Mouse (Mus musculus) kidney, embryonic 15.5 days (tissue): ENCODE data around the gene Psma2. TPM values are rescaled to one million over a fixed set of nuclear protein-coding genes. Genes with fewer than 3 reads are reported as not detected.

ENCODE experiments used
- ATAC-seq: fragments of 200-750 bp; cut with Nextera tagmentation; replicated peaks from 2 replicates; pipeline ENCODE4 v1.8.0; 2017; ENCODE audit warnings: moderate TSS enrichment; ENCODE audit not compliant: low FRiP score
- H3K27ac ChIP-seq: fragments of 300-500 bp; sonication (generic); 2 replicates; pipeline ENCODE4 v1.5.1; 2015; ENCODE audit warnings: mild to moderate bottlenecking, inconsistent platforms
- H3K27me3 ChIP-seq: fragments of 300-500 bp; sonication (generic); 2 replicates; pipeline ENCODE4 v1.6.1; 2015; ENCODE audit warnings: inconsistent platforms
- H3K36me3 ChIP-seq: fragments of 300-500 bp; sonication (generic); 2 replicates; pipeline ENCODE4 v1.6.1; 2015; ENCODE audit warnings: inconsistent platforms
- H3K4me1 ChIP-seq: fragments of 300-500 bp; sonication (generic); 2 replicates; pipeline ENCODE4 v1.6.1; 2015; ENCODE audit warnings: inconsistent platforms
- H3K4me2 ChIP-seq: fragments of 300-500 bp; sonication (generic); 2 replicates; pipeline ENCODE4 v1.6.1; 2015; ENCODE audit warnings: moderate library complexity, mild to moderate bottlenecking, inconsistent platforms
- H3K4me3 ChIP-seq: fragments of 300-500 bp; sonication (generic); replicated peaks from 2 replicates; pipeline ENCODE4 v1.5.1; 2015; ENCODE audit warnings: mild to moderate bottlenecking, inconsistent platforms
- H3K9ac ChIP-seq: fragments of 300-500 bp; sonication (generic); 2 replicates; pipeline ENCODE4 v1.6.1; 2015; ENCODE audit warnings: mild to moderate bottlenecking, inconsistent platforms
- H3K9me3 ChIP-seq: fragments of 300-500 bp; sonication (generic); replicated peaks from 2 replicates; pipeline ENCODE4 v1.6.1; 2016; ENCODE audit warnings: inconsistent platforms
- WGBS: fragments of 180-500 bp; shearing (Covaris S2); methylation state at CpG from one replicate; pipeline ENCODE4 v1.1.7; 2015; ENCODE audit warnings: mixed read lengths; 5-methylcytosine and 5-hydroxymethylcytosine counted together
- polyA plus RNA-seq: library from polyadenylated mRNA; unstranded; fragments of >200 nt; fragmentation: Nextera tagmentation; extraction: Ambion mirVana; gene quantifications from 2 replicates; pipeline ENCODE4 v1.2.1, GENCODE M21; 2015

Psma2 gene
- 184 and 199 TPM in 2 replicates for polyA plus RNA-seq

- peak; percentile 99 for ATAC-seq
- peak within 1 kb of the TSS; percentile 64 for H3K4me2 ChIP-seq
- H3K4me3 ChIP-seq: peak within 1 kb of the TSS; percentile 84
- no peaks in the 10 kb centered on the region for H3K9me3 ChIP-seq
- under 1% methylated on average over 42 of the region's 42 CpGs for WGBS
- H3K36me3 ChIP-seq: peaks cover 36% of the 10 kb centered on the region
- H3K9ac ChIP-seq: peak within 1 kb of the TSS; percentile 93
- peaks cover 14% of the 10 kb centered on the region; the same call in 1 of the 2 replicates for H3K4me1 ChIP-seq
- H3K27ac ChIP-seq: peak within 1 kb of the TSS; percentile 75
- no peaks in the 10 kb centered on the region for H3K27me3 ChIP-seq
Measured at GRCm38 (mm10) chr13:14612926-14613529, at the start of gene Psma2, which contains the start of gene Mrpl32. Gene Psma2 (plus strand): TSS chr13:14613240. Gene Mrpl32 (minus strand): TSS chr13:14613165.

GRCm38 (mm10) chr13:14574128-14574527 is 38.9 kb upstream of the Psma2 start:
- Histone ChIP-seq H3K4me1 (no peaks in the 10 kb centered on the region), H3K9ac (no peak overlapping the region), H3K27ac (no peak overlapping the region), H3K27me3 (no peaks in the 10 kb centered on the region), H3K4me3 (no peak overlapping the region), H3K9me3 (no peaks in the 10 kb centered on the region), H3K36me3 (no peaks in the 10 kb centered on the region), H3K4me2 (no peak overlapping the region)
- no peak for ATAC-seq

- H3K9me3 ChIP-seq: no peaks in the 10 kb centered on the region
- no peak overlapping the region for H3K9ac ChIP-seq
- H3K4me2 ChIP-seq: no peak overlapping the region
- no peak overlapping the region for H3K27ac ChIP-seq
- no peaks in the 10 kb centered on the region for H3K36me3 ChIP-seq
- no peak overlapping the region for H3K4me3 ChIP-seq
- no peak for ATAC-seq
- H3K4me1 ChIP-seq: no peaks in the 10 kb centered on the region
- no peaks in the 10 kb centered on the region for H3K27me3 ChIP-seq
- WGBS: 76% methylated on average over 3 of the region's 3 CpGs
Measured at GRCm38 (mm10) chr13:14580392-14580791, 32.6 kb upstream of the Psma2 start.

- Histone ChIP-seq H3K4me3 (no peak overlapping the region), H3K36me3 (no peaks in the 10 kb centered on the region), H3K9ac (no peak overlapping the region), H3K27ac (no peak overlapping the region), H3K4me2 (no peak overlapping the region), H3K27me3 (no peaks in the 10 kb centered on the region), H3K9me3 (no peaks in the 10 kb centered on the region), H3K4me1 (no peaks in the 10 kb centered on the region)
- WGBS: 91% methylated on average over 2 of the region's 2 CpGs
- no peak for ATAC-seq
Measured at GRCm38 (mm10) chr13:14602744-14603143, 10.3 kb upstream of the Psma2 start.

GRCm38 (mm10) chr13:14607616-14608015 is 5.4 kb upstream of the Psma2 start:
- Histone ChIP-seq H3K9me3 (no peaks in the 10 kb centered on the region), H3K27ac (no peak overlapping the region), H3K27me3 (no peaks in the 10 kb centered on the region), H3K4me3 (no peak overlapping the region), H3K9ac (no peak overlapping the region), H3K36me3 (peaks cover 21% of the 10 kb centered on the region), H3K4me1 (peaks cover 8% of the 10 kb centered on the region; the same call in 1 of the 2 replicates), H3K4me2 (no peak overlapping the region)
- no peak for ATAC-seq

GRCm38 (mm10) chr13:14612463-14612862 is 577 bp upstream of the Psma2 start:
- ATAC-seq: peak; percentile 77
- no peaks in the 10 kb centered on the region for H3K9me3 ChIP-seq
- 7% methylated on average over 10 of the region's 10 CpGs for WGBS

GRCm38 (mm10) chr13:14613553-14613952 is 513 bp downstream of the Psma2 start:
- Histone ChIP-seq H3K9me3 (no peaks in the 10 kb centered on the region), H3K36me3 (peaks cover 37% of the 10 kb centered on the region), H3K4me2 (peak overlapping the region; percentile 64), H3K27me3 (no peaks in the 10 kb centered on the region), H3K4me1 (peaks cover 14% of the 10 kb centered on the region; the same call in 1 of the 2 replicates), H3K4me3 (peak overlapping the region; percentile 84), H3K9ac (peak overlapping the region; percentile 93), H3K27ac (peak overlapping the region; percentile 66)
- ATAC-seq: no peak
- 2% methylated on average over 9 of the region's 9 CpGs for WGBS

More at GRCm38 (mm10) chr13:14612463-14612862, 577 bp upstream of the Psma2 start:
- peaks cover 14% of the 10 kb centered on the region; the same call in 1 of the 2 replicates for H3K4me1 ChIP-seq
- peak overlapping the region; percentile 75 for H3K27ac ChIP-seq
- no peaks in the 10 kb centered on the region for H3K27me3 ChIP-seq
- H3K4me3 ChIP-seq: peak overlapping the region; percentile 84
- H3K4me2 ChIP-seq: peak overlapping the region; percentile 62
- peaks cover 31% of the 10 kb centered on the region for H3K36me3 ChIP-seq
- peak overlapping the region; percentile 93 for H3K9ac ChIP-seq

- Histone ChIP-seq H3K4me3 (no peak overlapping the region), H3K4me2 (no peak overlapping the region), H3K27ac (no peak overlapping the region), H3K36me3 (peaks cover 59% of the 10 kb centered on the region), H3K27me3 (no peaks in the 10 kb centered on the region), H3K9me3 (no peaks in the 10 kb centered on the region), H3K4me1 (peaks cover 6% of the 10 kb centered on the region; the same call in 1 of the 2 replicates), H3K9ac (no peak overlapping the region)
- no peak; the same call in 1 of the 2 replicates for ATAC-seq
- 46% methylated on average over 2 of the region's 2 CpGs for WGBS
Measured at GRCm38 (mm10) chr13:14618724-14619123, 5.7 kb downstream of the Psma2 start.

GRCm38 (mm10) chr13:14629726-14630641 is 16.9 kb downstream of the Psma2 start, which contains the start of gene AW209491:
Gene AW209491 (plus strand): TSS chr13:14630154.
- WGBS: under 1% methylated on average over 29 of the region's 29 CpGs
- Histone ChIP-seq H3K9ac (peak within 1 kb of the TSS; percentile 62), H3K4me3 (peak within 1 kb of the TSS; percentile 61), H3K9me3 (no peaks in the 10 kb centered on the region), H3K27ac (peak within 1 kb of the TSS; percentile 76), H3K4me2 (peak within 1 kb of the TSS; percentile 70), H3K27me3 (no peaks in the 10 kb centered on the region), H3K4me1 (peaks cover 8% of the 10 kb centered on the region), H3K36me3 (peaks cover 30% of the 10 kb centered on the region)
- ATAC-seq: peak; percentile 97

GRCm38 (mm10) chr13:14639998-14640397 is 27.0 kb downstream of the Psma2 start:
- Histone ChIP-seq H3K9ac (no peak overlapping the region), H3K27me3 (no peaks in the 10 kb centered on the region), H3K9me3 (no peaks in the 10 kb centered on the region), H3K4me1 (no peaks in the 10 kb centered on the region), H3K4me3 (no peak overlapping the region), H3K27ac (no peak overlapping the region), H3K4me2 (no peak overlapping the region), H3K36me3 (peaks cover 35% of the 10 kb centered on the region)
- ATAC-seq: no peak
- 17% methylated on average over 1 of the region's 1 CpGs for WGBS

GRCm38 (mm10) chr13:14649301-14649700 is 36.3 kb downstream of the Psma2 start:
- 16% methylated on average over 1 of the region's 1 CpGs for whole genome bisulfite sequencing
- H3K27ac ChIP-seq: no peak overlapping the region
- H3K36me3 ChIP-seq: no peaks in the 10 kb centered on the region
- H3K4me2 ChIP-seq: no peak overlapping the region
- no peaks in the 10 kb centered on the region for H3K4me1 ChIP-seq
- no peak overlapping the region for H3K4me3 ChIP-seq
- no peaks in the 10 kb centered on the region for H3K9me3 ChIP-seq
- ATAC-seq: no peak
- no peaks in the 10 kb centered on the region for H3K27me3 ChIP-seq
- H3K9ac ChIP-seq: no peak overlapping the region

- no peak overlapping the region for H3K4me3 ChIP-seq
- no peaks in the 10 kb centered on the region for H3K27me3 ChIP-seq
- ATAC-seq: 0 out of 2 replicates have a peak, but pooled peaks have one; percentile 9
- no peak overlapping the region for H3K9ac ChIP-seq
- no peaks in the 10 kb centered on the region for H3K36me3 ChIP-seq
- H3K4me1 ChIP-seq: no peaks in the 10 kb centered on the region
- no peaks in the 10 kb centered on the region for H3K9me3 ChIP-seq
- no peak overlapping the region for H3K27ac ChIP-seq
- H3K4me2 ChIP-seq: no peak overlapping the region
- 67% methylated on average over 4 of the region's 4 CpGs for WGBS
Measured at GRCm38 (mm10) chr13:14667107-14667506, 54.1 kb downstream of the Psma2 start.
